Mouse (Mus musculus): ENCODE measurements at regions not wholly inside any gene's neighbourhood (a gene's known extent, or its start where the extent isn't known, plus 50 kb on each side); places are given as distances from the start of the nearest gene placed in this dataset.

GRCm38 (mm10) chr13:97520988-97521547, 239.4 kb downstream of the Gm10260 start:
- no peak for DNase-seq (ENCODE audit: inconsistent ontology term)

GRCm38 (mm10) chr13:97516731-97517130, 243.7 kb downstream of the Gm10260 start:
- DNase-seq (ENCODE audit: inconsistent ontology term), result no peak

- DNase-seq (ENCODE audit: inconsistent ontology term), result no peak
Measured at GRCm38 (mm10) chr13:97514421-97515066, 245.9 kb downstream of the Gm10260 start.

GRCm38 (mm10) chr13:97512521-97512920, 247.9 kb downstream of the Gm10260 start:
- DNase-seq (ENCODE audit: inconsistent ontology term), result peak; percentile 74

GRCm38 (mm10) chr13:97510431-97511261, 249.8 kb downstream of the Gm10260 start:
- DNase-seq (ENCODE audit: inconsistent ontology term), result no peak

GRCm38 (mm10) chr13:97504949-97505348, 255.5 kb downstream of the Gm10260 start:
- no peak for DNase-seq (ENCODE audit: inconsistent ontology term)

- DNase-seq (ENCODE audit: inconsistent ontology term), result no peak
Measured at GRCm38 (mm10) chr13:97503955-97504739, 256.3 kb downstream of the Gm10260 start.

GRCm38 (mm10) chr13:97503391-97503790, 257.0 kb downstream of the Gm10260 start:
- DNase-seq (ENCODE audit: inconsistent ontology term), result no peak

GRCm38 (mm10) chr13:97500155-97500554, 259.2 kb downstream of the Enc1 start:
- DNase-seq (ENCODE audit: inconsistent ontology term), result no peak

- DNase-seq (ENCODE audit: inconsistent ontology term), result no peak
Measured at GRCm38 (mm10) chr13:97498981-97499380, 258.1 kb downstream of the Enc1 start.

GRCm38 (mm10) chr13:97497928-97498327, 257.0 kb downstream of the Enc1 start:
- DNase-seq (ENCODE audit: inconsistent ontology term), result no peak

GRCm38 (mm10) chr13:97494770-97495169, 253.9 kb downstream of the Enc1 start:
- no peak for DNase-seq (ENCODE audit: inconsistent ontology term)

- DNase-seq (ENCODE audit: inconsistent ontology term), result no peak
Measured at GRCm38 (mm10) chr13:97493836-97494235, 252.9 kb downstream of the Enc1 start.

- peak; percentile 72 for DNase-seq (ENCODE audit: inconsistent ontology term)
Measured at GRCm38 (mm10) chr13:97492958-97493735, 252.2 kb downstream of the Enc1 start.

- no peak for DNase-seq (ENCODE audit: inconsistent ontology term)
Measured at GRCm38 (mm10) chr13:97491865-97492847, 251.3 kb downstream of the Enc1 start.

GRCm38 (mm10) chr13:97490131-97490530, 249.2 kb downstream of the Enc1 start:
- peak; percentile 84 for DNase-seq (ENCODE audit: inconsistent ontology term)

GRCm38 (mm10) chr13:97489721-97490120, 248.8 kb downstream of the Enc1 start:
- DNase-seq (ENCODE audit: inconsistent ontology term), result no peak

- peak; percentile 41 for DNase-seq (ENCODE audit: inconsistent ontology term)
Measured at GRCm38 (mm10) chr13:97489029-97489428, 248.1 kb downstream of the Enc1 start.

- no peak for DNase-seq (ENCODE audit: inconsistent ontology term)
Measured at GRCm38 (mm10) chr13:97488518-97488917, 247.6 kb downstream of the Enc1 start.

All from Muller cell, postnatal 12 days (primary cell).